Mouse (Mus musculus): Measurements from ENCODE around the gene Nrxn3.

- TF ChIP-seq POLR2A (IDR thresholded peaks at IDR 0.05; ENCODE audit: control insufficient read depth, low read depth, low read length) (no peak), CTCF (IDR thresholded peaks at IDR 0.05; ENCODE audit: control insufficient read depth, insufficient read depth, insufficient replicate concordance, low read depth, low read length) (no peak)
These were observed 1230.6 kb downstream of the Nrxn3 start for GRCm38 (mm10) chr12:89953237-89953636.
